Mouse (Mus musculus) brain, adult 10 weeks (tissue): Measurements from ENCODE around the gene Mill2. TPM values are rescaled to one million over a fixed set of nuclear protein-coding genes. Genes with fewer than 3 reads are reported as not detected.

ENCODE experiments used
- polyA plus RNA-seq: library from polyadenylated mRNA; stranded (reverse); fragments of 350-450 nt; fragmentation: Illumina TruSeq; extraction: RNeasy Lipid Tissue Mini Kit (QIAGEN cat#74804); gene quantifications from one replicate; pipeline ENCODE4 v1.2.3, GENCODE M21; 2015; ENCODE audit warnings: low read depth, low replicate concordance

Gene Mill2
- polyA plus RNA-seq: 2.0 TPM

GRCm38 (mm10) chr7:18839865-18840264, at the start of gene Mill2:
TSS of gene Mill2 (plus strand) at chr7:18839966.

GRCm38 (mm10) chr7:18798420-18798819, 41.3 kb upstream of the Mill2 start, which contains the start of gene Psg19:
TSS of gene Psg19 (minus strand) at chr7:18798520.

GRCm38 (mm10) chr7:18821507-18821906, 18.3 kb upstream of the Mill2 start, which contains the start of gene Psg17:
TSS of gene Psg17 (minus strand) at chr7:18821607.

GRCm38 (mm10) chr7:18871031-18871430, 31.3 kb downstream of the Mill2 start, which contains the start of gene Pglyrp1:
TSS of gene Pglyrp1 (plus strand) at chr7:18871331.

GRCm38 (mm10) chr7:18910241-18910831, 70.6 kb downstream of the Mill2 start, which contains the start of gene Ccdc61:
TSS of gene Ccdc61 (minus strand) at chr7:18910415.

Other genes starting within 250 kb of the Mill2 start
- not detected for gene Psg23, start 223.5 kb upstream of the Mill2 start, polyA plus RNA-seq
- gene Psg21, start 183.2 kb upstream of the Mill2 start, polyA plus RNA-seq: not detected
- not detected for gene Psg20, start 153.8 kb upstream of the Mill2 start, polyA plus RNA-seq
- not detected for gene Psg22, start 121.9 kb upstream of the Mill2 start, polyA plus RNA-seq
- not detected for gene Psg19, start 41.4 kb upstream of the Mill2 start, polyA plus RNA-seq
- gene Psg17, start 18.4 kb upstream of the Mill2 start, polyA plus RNA-seq: not detected
- gene Pglyrp1, start 31.4 kb downstream of the Mill2 start, polyA plus RNA-seq: 23.2 TPM
- gene Ccdc61, start 70.4 kb downstream of the Mill2 start, polyA plus RNA-seq: 11.0 TPM
- 20.2 TPM for gene Nova2, start 85.9 kb downstream of the Mill2 start, polyA plus RNA-seq
- gene Nanos2, start 147.4 kb downstream of the Mill2 start, polyA plus RNA-seq: 0.30 TPM
- gene Mypop, start 151.3 kb downstream of the Mill2 start, polyA plus RNA-seq: 33.4 TPM
- gene Irf2bp1, start 164.1 kb downstream of the Mill2 start, polyA plus RNA-seq: 28.9 TPM
- gene Foxa3, start 183.6 kb downstream of the Mill2 start, polyA plus RNA-seq: not detected
- 81.7 TPM for gene Sympk, start 184.4 kb downstream of the Mill2 start, polyA plus RNA-seq
- gene Rsph6a, start 214.7 kb downstream of the Mill2 start, polyA plus RNA-seq: 0.18 TPM
- 108 TPM for gene Dmwd, start 236.3 kb downstream of the Mill2 start, polyA plus RNA-seq
- 19.0 TPM for gene Dmpk, start 243.9 kb downstream of the Mill2 start, polyA plus RNA-seq